ENCODE assay signal across 8 mouse cellular contexts in genomic region chr2:18048453-18049075, GRCm38 (mm10). TPM values are rescaled to one million over a fixed set of nuclear protein-coding genes. Genes with fewer than 3 reads are reported as not detected.
A peak's percentile ranks its signal among the peaks of the same experiment; 100 is the strongest.
DNase-seq lines count a peak whose midpoint lies in the region; ATAC-seq and TF ChIP-seq lines count a peak whose summit lies in the region.

TSS of gene Skida1 (minus strand) at chr2:18049051.

- TF ChIP-seq CTCF in spleen, adult 2 months (IDR thresholded peaks at IDR 0.05; ENCODE audit: extremely low read depth, insufficient read depth, insufficient read length, insufficient replicate concordance): no peak
- no peak for TF ChIP-seq CTCF in embryonic fibroblast, embryonic 13.5 days (IDR thresholded peaks at IDR 0.05; ENCODE audit: borderline replicate concordance, insufficient read depth, low read length)

- peak within 1 kb of the TSS; percentile 87 for H3K9ac ChIP-seq in intestine, embryonic 14.5 days (ENCODE audit: low read length)
- peak within 1 kb of the TSS; percentile 70 for H3K9ac ChIP-seq in liver, embryonic 16.5 days (ENCODE audit: low read depth, low read length)

- H3K4me1 ChIP-seq in spleen, adult 2 months (ENCODE audit: control insufficient read depth, insufficient read depth, insufficient read length): peaks cover 9% of the 10 kb centered on the region; the same call in 1 of the 2 replicates
- peaks cover 5% of the 10 kb centered on the region; the same call in 1 of the 2 replicates for H3K4me1 ChIP-seq in embryonic fibroblast, embryonic 13.5 days (ENCODE audit: control insufficient read depth, insufficient read depth, low read length)
- peaks cover 41% of the 10 kb centered on the region for H3K4me1 ChIP-seq in intestine, embryonic 14.5 days (replicated peaks; ENCODE audit: control insufficient read depth, insufficient read depth, low read length)
- peaks cover 5% of the 10 kb centered on the region; the same call in 1 of the 2 replicates for H3K4me1 ChIP-seq in liver, embryonic 16.5 days (ENCODE audit: control insufficient read depth, low read depth, low read length)

- H3K27me3 ChIP-seq in spleen, adult 2 months (ENCODE audit: control insufficient read depth, insufficient read depth, low read length): peaks cover 21% of the 10 kb centered on the region
- no peaks in the 10 kb centered on the region for H3K27me3 ChIP-seq in intestine, embryonic 14.5 days (replicated peaks; ENCODE audit: control insufficient read depth, insufficient read depth, low read length)
- peaks cover 76% of the 10 kb centered on the region for H3K27me3 ChIP-seq in liver, embryonic 16.5 days (ENCODE audit: control insufficient read depth, insufficient read depth, low read depth, low read length)

- no peaks in the 10 kb centered on the region for H3K9me3 ChIP-seq in intestine, embryonic 14.5 days (ENCODE audit: control insufficient read depth, low read length)
- no peaks in the 10 kb centered on the region for H3K9me3 ChIP-seq in liver, embryonic 16.5 days (replicated peaks; ENCODE audit: control insufficient read depth, low read length)

- no peak for DNase-seq in spleen, adult 2 months (ENCODE audit: low read depth in 1 of 2, low spot score in 2 of 2)
- no peak for DNase-seq in spleen, postnatal 14 days (ENCODE audit: low spot score in 2 of 2)
- peak; percentile 71 for DNase-seq in intestine, embryonic 14.5 days (ENCODE audit: low spot score)
- DNase-seq in B cell, adult 2 months: no peak
- no peak for DNase-seq in natural killer cell, adult 2 months (ENCODE audit: low spot score in 2 of 2)
- no peak for DNase-seq in frontal cortex, postnatal 10 days (ENCODE audit: low spot score in 2 of 2)

- ATAC-seq in intestine, embryonic 14.5 days (replicated peaks; ENCODE audit: low FRiP score, low TSS enrichment, low read depth): peak; percentile 22
- no peak for ATAC-seq in liver, embryonic 16.5 days (ENCODE audit: low read depth)

- peak within 1 kb of the TSS; percentile 3; the same call in 1 of the 2 replicates for H3K27ac ChIP-seq in spleen, adult 2 months (ENCODE audit: insufficient read depth, low read length)
- peak within 1 kb of the TSS; percentile 90 for H3K27ac ChIP-seq in embryonic fibroblast, embryonic 13.5 days (ENCODE audit: insufficient read depth, low read length)
- H3K27ac ChIP-seq in intestine, embryonic 14.5 days (ENCODE audit: low read depth): peak within 1 kb of the TSS; percentile 95
- peak within 1 kb of the TSS; percentile 68 for H3K27ac ChIP-seq in liver, embryonic 16.5 days (ENCODE audit: low read length)

- H3K4me3 ChIP-seq in spleen, adult 2 months (ENCODE audit: extremely low read depth, insufficient read depth, insufficient read length): peak within 1 kb of the TSS; percentile 57
- peak within 1 kb of the TSS; percentile 61 for H3K4me3 ChIP-seq in embryonic fibroblast, embryonic 13.5 days (ENCODE audit: insufficient read depth, low read length)
- peak within 1 kb of the TSS; percentile 74 for H3K4me3 ChIP-seq in intestine, embryonic 14.5 days (ENCODE audit: low read depth, low read length)
- H3K4me3 ChIP-seq in liver, embryonic 16.5 days (ENCODE audit: low read depth, low read length): peak within 1 kb of the TSS; percentile 71

- 5% methylated on average over 17 of the region's 17 CpGs for WGBS in spleen, adult 2 months
- 2% methylated on average over 17 of the region's 17 CpGs for WGBS in intestine, embryonic 14.5 days
- WGBS in liver, embryonic 16.5 days (ENCODE audit: insufficient replicate concordance): 2% methylated on average over 17 of the region's 17 CpGs

- H3K4me2 ChIP-seq in intestine, embryonic 14.5 days (ENCODE audit: low read length): peak within 1 kb of the TSS; percentile 85
- H3K4me2 ChIP-seq in liver, embryonic 16.5 days (ENCODE audit: low read depth, low read length): peak within 1 kb of the TSS; percentile 85

- no peaks in the 10 kb centered on the region for H3K36me3 ChIP-seq in spleen, adult 2 months (ENCODE audit: control insufficient read depth, insufficient read depth, low read length)
- H3K36me3 ChIP-seq in intestine, embryonic 14.5 days (ENCODE audit: control insufficient read depth, insufficient read depth, low read length): no peaks in the 10 kb centered on the region
- no peaks in the 10 kb centered on the region for H3K36me3 ChIP-seq in liver, embryonic 16.5 days (ENCODE audit: control insufficient read depth, insufficient read depth)

- no peak for TF ChIP-seq POLR2A in spleen, adult 2 months (IDR thresholded peaks at IDR 0.05; ENCODE audit: low read depth, low read length)
- TF ChIP-seq POLR2A in embryonic fibroblast, embryonic 13.5 days (IDR thresholded peaks at IDR 0.05; ENCODE audit: low read depth, low read length): peak; percentile 18; the same call in 1 of the 2 replicates

RNA-seq across cellular contexts. Expression of gene Skida1, which starts in this region (rescaled TPM):
- polyA plus RNA-seq in spleen, adult 2 months (2012; rRNA removed): 0.22 and 0.46 TPM in 2 replicates
- 4.4 and 8.5 TPM in 2 replicates for polyA plus RNA-seq in embryonic fibroblast, embryonic 13.5 days (2011; ENCODE audit: insufficient read length, low read depth, missing spikeins)
- polyA plus RNA-seq in intestine, embryonic 14.5 days (2014; fragmentation: Nextera tagmentation; extraction: Ambion mirVana): 3.3 and 3.8 TPM in 2 replicates
- 0.28 and 0.38 TPM in 2 replicates for polyA plus RNA-seq in liver, embryonic 16.5 days (2015; fragmentation: Nextera tagmentation; extraction: Ambion mirVana)

Comparison
In these comparisons a context has a peak if more than half of its experiments do, and no peak if none do; other contexts are left out.
1. H3K27ac ChIP-seq: peak in every context shown above with its lines; median percentile 95 in intestine, embryonic 14.5 days; 90 in embryonic fibroblast, embryonic 13.5 days; 68 in liver, embryonic 16.5 days; 3 in spleen, adult 2 months.